Mouse (Mus musculus) testis, adult 2 months (tissue): ENCODE measurements at regions not wholly inside any gene's neighbourhood (a gene's known extent, or its start where the extent isn't known, plus 50 kb on each side); places are given as distances from the start of the nearest gene placed in this dataset.
"Not testable (repeated sequence)": the region's sequence is repeated elsewhere in the genome, so short reads cannot be mapped to it uniquely, and the experiment has no call there.

ENCODE experiments used
- H3K27ac ChIP-seq: fragments of 200-500 bp; 2 replicates; pipeline ENCODE4 v1.5.1; 2012; ENCODE audit warnings: low read depth, low read length; ENCODE audit not compliant: control insufficient read depth, insufficient read depth
- H3K27me3 ChIP-seq: fragments of 200-500 bp; 2 replicates; pipeline ENCODE4 v1.6.1; 2012; ENCODE audit warnings: mild to moderate bottlenecking, low read length, moderate library complexity; ENCODE audit not compliant: control insufficient read depth, insufficient read depth
- H3K36me3 ChIP-seq: fragments of 200-500 bp; 2 replicates; pipeline ENCODE4 v1.6.1; 2012; ENCODE audit warnings: mild to moderate bottlenecking, low read length; ENCODE audit not compliant: control insufficient read depth, insufficient read depth
- H3K4me1 ChIP-seq: fragments of 200-500 bp; 2 replicates; pipeline ENCODE4 v1.6.1; 2012; ENCODE audit warnings: low read length; ENCODE audit not compliant: control insufficient read depth, insufficient read depth
- H3K4me3 ChIP-seq: fragments of 200-500 bp; 2 replicates; pipeline ENCODE4 v1.5.1; 2012; ENCODE audit warnings: low read depth, mild to moderate bottlenecking, low read length, moderate library complexity, mixed read lengths; ENCODE audit not compliant: control insufficient read depth
- CTCF ChIP-seq: fragments of 200-500 bp; IDR thresholded peaks from 2 replicates; pipeline ENCODE4 v1.5.1; 2012; ENCODE audit warnings: low read depth, mild to moderate bottlenecking, inconsistent platforms, low read length, moderate library complexity; ENCODE audit not compliant: control insufficient read depth, insufficient read depth, insufficient replicate concordance
- POLR2A ChIP-seq: fragments of 200-500 bp; IDR thresholded peaks from 2 replicates; pipeline ENCODE4 v1.6.1; 2012; ENCODE audit warnings: low read depth, mild to moderate bottlenecking, inconsistent platforms, low read length, moderate library complexity; ENCODE audit not compliant: control insufficient read depth

DNA sequence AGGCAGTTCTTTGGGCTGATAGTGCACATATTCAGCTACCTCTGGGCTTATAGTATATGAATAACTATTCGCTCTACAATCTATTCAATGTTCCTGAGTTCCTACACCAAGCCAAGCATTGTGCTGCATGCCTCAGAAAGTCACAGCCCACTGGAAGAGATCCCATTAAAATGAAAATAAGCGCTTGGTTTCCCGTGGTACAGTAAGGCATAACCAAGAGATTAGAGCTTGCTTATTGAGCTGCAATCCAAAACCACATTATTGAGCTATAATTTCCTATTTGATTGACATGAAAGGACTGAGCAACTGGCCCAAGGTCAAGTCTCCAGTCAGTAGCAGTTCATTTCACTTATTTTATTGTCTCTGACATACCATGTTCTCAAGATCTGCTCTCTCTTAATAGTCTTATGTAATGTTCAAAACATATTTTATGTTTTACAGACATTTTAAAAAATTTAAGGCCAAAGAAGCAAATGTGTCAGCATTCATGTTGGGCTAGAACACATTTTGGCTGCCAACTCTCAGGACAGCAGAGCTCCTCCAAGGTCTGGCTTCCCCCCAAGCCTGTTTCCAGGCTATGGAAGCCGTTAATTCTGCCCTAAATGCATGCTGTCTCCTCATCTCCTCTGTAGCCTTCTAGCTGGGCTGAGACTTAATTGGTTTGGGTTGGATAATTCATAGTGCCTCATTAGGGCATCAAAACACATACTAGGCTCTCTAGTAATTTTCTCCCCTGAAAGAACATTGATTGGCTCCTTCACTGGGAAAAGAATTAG, 123.5 kb upstream of the Creb1 start:
- no peak overlapping the region for H3K4me3 ChIP-seq
- H3K27ac ChIP-seq: no peak overlapping the region
- H3K36me3 ChIP-seq: no peaks in the 10 kb centered on the region
- no peaks in the 10 kb centered on the region for H3K27me3 ChIP-seq
- H3K4me1 ChIP-seq: no peaks in the 10 kb centered on the region
- TF ChIP-seq CTCF: no peak
- TF ChIP-seq POLR2A: no peak

- H3K36me3 ChIP-seq: no peaks in the 10 kb centered on the region
- no peaks in the 10 kb centered on the region for H3K27me3 ChIP-seq
- no peaks in the 10 kb centered on the region for H3K4me1 ChIP-seq
- H3K27ac ChIP-seq: no peak overlapping the region
- TF ChIP-seq POLR2A (no peak), CTCF (no peak)
- no peak overlapping the region for H3K4me3 ChIP-seq
Measured at GRCm38 (mm10) chr1:64391525-64391924, 140.9 kb upstream of the Creb1 start.

- H3K4me1 ChIP-seq: no peaks in the 10 kb centered on the region
- no peak overlapping the region for H3K4me3 ChIP-seq
- no peaks in the 10 kb centered on the region for H3K36me3 ChIP-seq
- no peak overlapping the region for H3K27ac ChIP-seq
- no peaks in the 10 kb centered on the region for H3K27me3 ChIP-seq
- TF ChIP-seq POLR2A (no peak), CTCF (no peak)
Measured at GRCm38 (mm10) chr1:64381264-64381663, 151.2 kb upstream of the Creb1 start.

DNA sequence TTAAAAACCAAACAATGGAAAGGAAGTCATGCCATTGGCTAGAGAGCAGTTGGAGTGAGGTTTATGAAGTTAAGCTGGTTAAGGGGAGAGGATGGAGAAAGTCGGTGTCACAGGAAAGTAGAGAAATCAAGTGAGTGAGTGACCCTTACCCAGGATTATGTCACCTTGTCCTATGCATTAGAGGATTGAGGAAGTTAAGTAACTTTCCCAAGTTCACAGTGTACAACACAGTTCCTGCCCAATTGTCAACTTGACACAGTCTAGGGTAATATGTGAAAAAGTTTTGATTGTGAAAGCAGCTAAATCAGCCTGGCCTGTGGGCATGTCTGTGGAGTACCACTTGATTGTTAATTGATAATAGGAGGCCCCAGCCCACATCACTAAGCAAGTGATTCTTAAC, 156.0 kb upstream of the Creb1 start:
- H3K4me1 ChIP-seq, H3K4me3 ChIP-seq, H3K27me3 ChIP-seq, H3K27ac ChIP-seq, H3K36me3 ChIP-seq: not testable (repeated sequence)

- Histone ChIP-seq H3K4me1 (no peaks in the 10 kb centered on the region), H3K27me3 (no peaks in the 10 kb centered on the region), H3K27ac (no peak overlapping the region), H3K36me3 (no peaks in the 10 kb centered on the region), H3K4me3 (no peak overlapping the region)
- no peak for TF ChIP-seq CTCF
- no peak for TF ChIP-seq POLR2A
Measured at GRCm38 (mm10) chr1:64374286-64375071, 158.0 kb upstream of the Creb1 start.

DNA sequence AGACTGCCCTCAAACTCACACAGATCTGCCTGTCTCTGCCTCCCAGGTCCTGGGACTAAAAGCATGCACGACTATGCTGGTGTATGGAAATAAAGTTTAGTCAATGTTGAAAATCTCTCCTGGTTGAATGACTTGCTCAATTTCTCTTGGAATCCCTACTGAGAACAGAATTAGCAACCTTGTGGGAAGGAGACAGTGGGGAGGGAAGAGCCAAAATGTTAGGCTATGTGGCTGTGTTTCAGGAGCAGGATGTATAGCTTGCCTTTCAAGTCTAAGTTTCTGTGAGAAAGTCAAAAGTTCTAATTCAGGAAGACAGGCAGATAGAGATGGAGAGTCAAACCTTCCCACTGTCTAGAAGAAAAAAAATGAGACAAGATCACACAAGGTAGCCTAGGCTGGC, 168.3 kb upstream of the Creb1 start:
- no peak for TF ChIP-seq POLR2A
- TF ChIP-seq CTCF: no peak
- Histone ChIP-seq H3K27ac (no peak overlapping the region), H3K27me3 (no peaks in the 10 kb centered on the region), H3K4me1 (no peaks in the 10 kb centered on the region), H3K4me3 (no peak overlapping the region), H3K36me3 (no peaks in the 10 kb centered on the region)

- Histone ChIP-seq H3K4me3 (no peak overlapping the region), H3K4me1 (no peaks in the 10 kb centered on the region), H3K27ac (no peak overlapping the region), H3K36me3 (no peaks in the 10 kb centered on the region), H3K27me3 (no peaks in the 10 kb centered on the region)
- TF ChIP-seq CTCF: no peak
- no peak for TF ChIP-seq POLR2A
Measured at GRCm38 (mm10) chr1:64361959-64362638, 170.3 kb upstream of the Creb1 start.
